Mouse (Mus musculus): Measurements from ENCODE around the gene Muc2. TPM values are rescaled to one million over a fixed set of nuclear protein-coding genes. Genes with fewer than 3 reads are reported as not detected.

Muc2 gene
- total RNA-seq, 2 experiments from 2014 or later, result 0.68 to 1.4 TPM

DNA sequence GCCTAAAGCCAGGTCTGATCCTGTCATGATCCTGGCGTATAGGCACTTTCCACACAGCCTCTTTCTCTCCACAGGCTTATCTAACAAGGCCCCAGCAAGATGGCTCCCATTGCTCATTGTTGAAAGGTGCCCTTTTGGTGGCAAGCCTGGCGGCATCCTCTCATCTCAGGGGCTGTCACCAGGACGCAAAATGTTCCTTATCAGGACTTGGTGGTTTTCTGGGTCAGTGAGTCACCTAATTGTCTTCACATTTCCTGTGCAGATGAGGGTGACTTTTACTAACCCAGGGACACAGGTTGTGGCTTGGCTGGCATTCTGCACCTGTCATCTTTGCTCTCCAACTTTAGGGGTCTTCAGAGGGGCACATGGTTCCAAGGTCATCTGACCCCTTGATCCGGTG, 68.2 kb downstream of the Muc2 start:
- DNase-seq, result no peak
- intact Hi-C loops (cut with DNase I), result no loop called here

DNA sequence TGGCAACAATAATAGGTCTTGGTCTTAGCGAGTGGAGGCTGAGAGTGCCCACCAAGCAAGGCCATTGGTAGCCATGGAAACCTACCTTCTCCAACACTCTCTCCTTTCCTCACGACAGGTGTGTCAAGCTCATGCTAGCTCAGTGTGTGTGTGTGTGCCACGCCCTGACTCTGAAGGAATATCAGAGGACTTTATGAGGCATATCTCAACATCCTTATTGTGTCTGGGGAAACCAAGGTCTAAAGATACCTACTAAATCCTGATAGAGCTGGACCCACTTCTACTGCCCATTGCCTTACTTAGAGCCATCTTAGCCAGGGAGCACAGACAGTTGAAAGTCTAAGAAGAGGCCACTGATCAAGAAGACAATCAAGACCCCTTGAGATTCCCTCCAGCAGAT, 80.4 kb downstream of the Muc2 start:
- DNase-seq, result no peak
- intact Hi-C loops (cut with DNase I), result no loop called here

DNA sequence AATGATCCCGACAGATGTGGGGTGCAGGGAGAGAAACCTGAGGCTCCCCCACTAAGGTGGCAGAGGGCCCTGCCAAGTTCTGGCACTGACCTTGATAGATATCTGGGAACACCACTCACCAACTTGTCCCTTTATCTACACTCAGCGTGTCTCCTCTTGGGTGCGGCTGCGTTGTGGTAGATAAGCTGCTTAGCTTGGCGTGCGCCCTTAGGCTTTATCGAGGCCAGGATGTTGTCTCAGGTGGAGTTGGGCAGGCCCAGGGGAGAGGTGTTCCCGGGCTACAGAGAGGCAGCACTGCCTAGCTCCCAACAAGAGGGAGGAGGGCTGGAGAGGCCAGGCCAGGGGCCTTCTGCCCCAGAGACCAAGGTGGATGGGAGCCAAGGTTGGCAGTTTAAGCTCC, 80.8 kb downstream of the Muc2 start:
- no peak for DNase-seq
- intact Hi-C loops (cut with DNase I), result no loop called here

DNA sequence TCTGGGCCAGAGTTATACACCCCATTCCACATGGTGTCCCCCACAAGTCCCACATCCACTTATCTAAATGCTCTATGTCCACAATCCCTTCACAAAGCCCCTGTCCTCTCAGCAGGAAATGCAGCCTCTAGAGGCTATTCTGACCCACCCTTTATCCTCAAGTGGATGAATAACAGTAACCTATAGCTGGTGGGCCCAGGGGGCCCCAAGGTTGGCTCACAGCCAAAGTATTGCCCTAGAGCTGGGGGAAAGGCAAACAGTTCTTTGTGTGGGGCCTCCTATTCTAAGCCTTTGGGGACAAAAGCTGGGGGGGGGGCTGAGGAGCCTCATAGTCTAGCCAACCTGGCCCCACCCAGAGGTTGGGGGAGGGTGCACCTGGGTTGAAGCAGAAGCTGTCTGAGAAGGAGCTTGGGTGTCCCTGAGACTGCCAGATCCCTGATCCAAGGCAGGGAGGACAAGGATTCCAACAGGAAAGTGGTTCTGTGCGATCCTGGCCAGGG, 82.0 kb downstream of the Muc2 start:
- DNase-seq, result no peak
- intact Hi-C loops (cut with DNase I), result no loop called here

DNA sequence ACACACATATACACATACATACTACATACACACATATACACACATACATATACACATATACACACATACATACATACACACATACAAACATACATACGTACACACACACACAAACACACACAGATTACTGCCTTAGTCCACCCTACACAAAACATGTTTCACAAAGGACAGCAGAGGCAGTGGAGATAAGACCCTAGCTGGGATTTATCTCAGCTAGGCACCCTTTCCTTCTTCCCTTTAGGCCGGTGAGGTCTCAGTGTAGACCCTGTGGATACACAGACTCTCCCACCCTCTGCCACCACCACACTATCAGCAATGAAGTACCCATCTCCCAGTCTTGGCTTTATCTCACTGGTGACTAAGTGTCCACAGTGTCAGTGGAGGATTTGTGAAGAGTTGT, 84.7 kb downstream of the Muc2 start:
- no peak for DNase-seq
- intact Hi-C loops (cut with DNase I), result no loop called here

DNA sequence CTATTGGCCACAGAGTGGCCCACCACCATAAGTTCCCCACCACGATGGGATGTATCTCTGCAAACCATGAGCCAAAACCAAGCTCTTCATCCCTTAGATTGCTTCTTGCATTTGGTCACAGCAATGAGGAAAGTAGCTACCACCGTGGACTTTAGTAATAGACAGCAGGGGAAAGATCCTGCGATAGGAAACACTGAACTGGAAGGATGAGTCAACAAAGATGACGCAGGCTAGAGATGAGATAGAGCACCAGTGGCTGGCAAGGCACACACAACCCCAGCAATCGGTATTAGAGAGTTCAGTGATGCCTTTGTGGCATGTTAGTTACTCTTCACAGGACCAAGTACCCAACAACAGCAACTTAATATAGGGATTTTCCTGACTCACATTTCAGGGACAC, 86.1 kb downstream of the Muc2 start:
- intact Hi-C loops (cut with DNase I), result no loop called here

DNA sequence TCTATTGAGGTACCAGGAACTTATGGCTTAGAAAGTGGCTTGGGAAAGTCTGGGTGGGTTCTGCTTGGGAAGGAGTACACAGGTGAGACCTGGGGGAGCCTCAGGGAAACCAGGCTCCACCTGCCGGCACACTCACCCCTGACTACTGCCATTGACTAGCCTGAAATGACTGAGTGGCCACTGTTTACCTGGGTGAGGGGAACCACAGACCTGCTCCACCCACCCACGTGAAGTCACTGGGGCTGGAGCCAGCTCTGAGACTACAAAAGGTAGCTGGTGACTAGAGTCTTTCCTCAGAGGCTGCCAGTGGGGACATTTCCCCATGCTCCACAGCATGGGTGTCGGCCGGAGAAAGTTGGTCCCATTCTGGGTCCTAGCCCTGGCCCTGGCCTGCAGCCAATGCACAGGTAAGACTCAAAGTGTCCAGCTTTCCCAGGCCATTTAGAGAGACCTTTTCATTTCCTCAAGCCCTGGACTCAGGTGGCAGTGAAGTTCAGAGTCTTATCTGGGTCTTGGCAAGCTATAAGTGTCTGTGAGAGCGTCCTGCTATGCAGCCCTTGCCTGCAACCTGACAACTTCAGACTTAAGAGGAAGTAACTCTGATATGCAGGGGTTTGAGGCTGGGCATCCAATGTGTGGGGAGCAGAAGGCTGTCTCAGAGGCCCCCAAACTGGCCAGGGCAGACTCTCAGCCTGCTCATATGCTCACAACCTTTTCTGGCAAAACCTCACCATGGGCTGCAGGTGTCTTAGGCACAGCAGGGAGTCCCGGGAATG, 98.7 kb downstream of the Muc2 start, which contains the start of gene Muc5ac:
Muc5ac (plus strand) TSS at position 296 of the 776 bp plus-strand sequence.
- intact Hi-C loops (cut with DNase I), result no loop called here
- no peak for DNase-seq

More for the DNA sequence above, 86.1 kb downstream of the Muc2 start:
- no peak for DNase-seq

DNA sequence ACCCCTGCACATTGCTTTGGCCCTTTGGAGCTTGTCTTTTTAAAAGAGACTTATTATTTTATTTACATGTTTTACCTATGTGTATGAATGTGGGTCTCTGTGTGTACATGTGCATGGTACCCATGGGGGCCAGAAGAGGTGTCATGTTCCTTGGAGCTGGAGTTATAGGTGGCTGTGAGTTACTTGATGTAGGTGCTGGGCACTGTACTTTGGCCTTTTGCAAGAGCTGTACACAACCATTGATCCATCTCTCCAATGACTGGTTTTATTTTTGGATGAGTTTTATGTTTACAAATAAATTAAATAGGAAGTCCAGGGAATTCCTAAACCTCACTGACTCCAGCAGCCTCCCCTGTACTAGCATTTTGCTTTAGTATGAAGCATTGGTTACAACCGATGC, 104.1 kb downstream of the Muc2 start:
- DNase-seq, result no peak
- intact Hi-C loops (cut with DNase I), result no loop called here

DNA sequence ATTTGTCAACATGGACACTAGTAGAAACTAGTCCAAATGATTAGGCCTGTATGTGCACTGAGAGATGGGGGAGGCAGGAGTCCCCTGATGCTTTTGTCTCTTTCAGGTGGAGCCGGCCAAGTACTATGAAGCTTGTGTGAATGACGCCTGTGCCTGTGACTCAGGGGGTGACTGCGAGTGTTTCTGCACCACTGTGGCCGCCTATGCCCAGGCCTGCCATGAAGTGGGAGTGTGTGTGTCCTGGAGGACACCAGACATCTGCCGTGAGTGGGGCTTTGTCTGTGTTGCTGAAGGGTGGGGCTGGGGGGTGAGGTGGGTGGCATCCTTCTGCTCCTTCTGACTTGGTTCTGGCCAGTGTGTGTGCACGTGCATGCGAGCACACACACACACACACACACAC, 113.1 kb downstream of the Muc2 start:
- intact Hi-C loops (cut with DNase I), result no loop called here
- DNase-seq, result no peak

Other genes starting within 250 kb of the Muc2 start
- gene Pidd1, start 246.3 kb upstream of the Muc2 start, total RNA-seq (2021), result 1 to 10 TPM; 5.5 to 6.6 TPM
- gene Rplp2, start 243.0 kb upstream of the Muc2 start, total RNA-seq (2021), result 100 to 1,000 TPM; 894 to 998 TPM
- 10 to 100 TPM; 13.9 to 16.0 TPM for gene Pnpla2, start 235.1 kb upstream of the Muc2 start, total RNA-seq (2021)
- gene Cracr2b, start 229.2 kb upstream of the Muc2 start, total RNA-seq (2021), result 1 to 10 TPM; 4.4 to 4.9 TPM
- gene Cd151, start 222.9 kb upstream of the Muc2 start, total RNA-seq (2021), result 10 to 100 TPM; 46.7 to 50.6 TPM
- 10 to 100 TPM; 38.5 to 40.1 TPM for gene Polr2l, start 215.2 kb upstream of the Muc2 start, total RNA-seq (2021)
- gene Tspan4, start 215.1 kb upstream of the Muc2 start, total RNA-seq (2021), result 10 to 100 TPM; 33.5 to 35.9 TPM
- 10 to 100 TPM; 48.7 to 55.4 TPM for gene Chid1, start 150.5 kb upstream of the Muc2 start, total RNA-seq (2021)
- gene Ap2a2, start 128.2 kb upstream of the Muc2 start, total RNA-seq (2021), result 100 to 1,000 TPM; 216 to 228 TPM
- gene Muc6, start 35.0 kb upstream of the Muc2 start, total RNA-seq (2021), result not detected
- gene Muc5ac, start 98.6 kb downstream of the Muc2 start, total RNA-seq (2021), result not detected
- gene Muc5b, start 148.7 kb downstream of the Muc2 start, total RNA-seq (2021), result not detected
- 10 to 100 TPM; 77.1 to 81.7 TPM for gene Tollip, start 228.2 kb downstream of the Muc2 start, total RNA-seq (2021)

All from left cerebral cortex, postnatal 4 days (tissue).